Mouse (Mus musculus): ENCODE measurements at regions not wholly inside any gene's neighbourhood (a gene's known extent, or its start where the extent isn't known, plus 50 kb on each side); places are given as distances from the start of the nearest gene placed in this dataset.

- TF ChIP-seq CTCF (conservative IDR thresholded peaks at IDR 0.05; ENCODE audit: low read length) = no peak
- TF ChIP-seq POU5F1 (IDR thresholded peaks at IDR 0.05; ENCODE audit: borderline replicate concordance, low read length) = no peak
Measured at GRCm38 (mm10) chr8:91987854-91988253, 186.0 kb upstream of the Irx3 start.

All from E14TG2a.4 (cell line).